ENCODE assay signal across 7 mouse cellular contexts in genomic region chr6:72379377-72380130, GRCm38 (mm10). TPM values are rescaled to one million over a fixed set of nuclear protein-coding genes. Genes with fewer than 3 reads are reported as not detected.
DNase-seq lines count a peak whose midpoint lies in the region; ATAC-seq and TF ChIP-seq lines count a peak whose summit lies in the region.

No protein-coding gene starts in this region.

- H3K4me3 ChIP-seq in ES-Bruce4 (ENCODE audit: low read depth, low read length): peak overlapping the region; percentile 58
- peak overlapping the region; percentile 43 for H3K4me3 ChIP-seq in forebrain, embryonic 16.5 days (replicated peaks; ENCODE audit: low read length)
- H3K4me3 ChIP-seq in neural tube, embryonic 13.5 days: peak overlapping the region; percentile 43

- WGBS in forebrain, embryonic 16.5 days: 55% methylated on average over 7 of the region's 7 CpGs
- WGBS in neural tube, embryonic 13.5 days: 53% methylated on average over 7 of the region's 7 CpGs

- TF ChIP-seq EP300 in ES-Bruce4 (IDR thresholded peaks at IDR 0.05; ENCODE audit: insufficient read depth, low read depth, low read length): no peak

- no peak overlapping the region for H3K27ac ChIP-seq in ES-Bruce4 (ENCODE audit: insufficient read depth, low read length)
- no peak overlapping the region for H3K27ac ChIP-seq in forebrain, embryonic 16.5 days (ENCODE audit: low read length)
- H3K27ac ChIP-seq in neural tube, embryonic 13.5 days (replicated peaks): peak overlapping the region; percentile 49; the same call in 1 of the 2 replicates

- no peaks in the 10 kb centered on the region for H3K9me3 ChIP-seq in ES-Bruce4 (replicated peaks; ENCODE audit: control insufficient read depth, insufficient read depth, low read length, poor library complexity, severe bottlenecking)
- H3K9me3 ChIP-seq in forebrain, embryonic 16.5 days (ENCODE audit: control insufficient read depth, low read length): no peaks in the 10 kb centered on the region
- no peaks in the 10 kb centered on the region for H3K9me3 ChIP-seq in neural tube, embryonic 13.5 days

- H3K36me3 ChIP-seq in ES-Bruce4 (ENCODE audit: control insufficient read depth, insufficient read depth, low read length, poor library complexity, severe bottlenecking): no peaks in the 10 kb centered on the region
- H3K36me3 ChIP-seq in forebrain, embryonic 16.5 days (ENCODE audit: control insufficient read depth, insufficient read depth): no peaks in the 10 kb centered on the region
- no peaks in the 10 kb centered on the region for H3K36me3 ChIP-seq in neural tube, embryonic 13.5 days

- peak overlapping the region; percentile 59 for H3K4me2 ChIP-seq in forebrain, embryonic 16.5 days (ENCODE audit: low read length)
- peak overlapping the region; percentile 61 for H3K4me2 ChIP-seq in neural tube, embryonic 13.5 days

- H3K27me3 ChIP-seq in ES-Bruce4 (ENCODE audit: control insufficient read depth, insufficient read depth, low read length, poor library complexity, severe bottlenecking): no peaks in the 10 kb centered on the region
- H3K27me3 ChIP-seq in forebrain, embryonic 16.5 days (replicated peaks; ENCODE audit: control insufficient read depth, insufficient read depth, low read length): peaks cover 21% of the 10 kb centered on the region
- H3K27me3 ChIP-seq in neural tube, embryonic 13.5 days: peaks cover 37% of the 10 kb centered on the region

- TF ChIP-seq CTCF in ES-Bruce4 (IDR thresholded peaks at IDR 0.05; ENCODE audit: low read depth, low read length): no peak

- no peaks in the 10 kb centered on the region for H3K4me1 ChIP-seq in ES-Bruce4 (ENCODE audit: control insufficient read depth, insufficient read depth, low read length)
- H3K4me1 ChIP-seq in forebrain, embryonic 16.5 days (replicated peaks; ENCODE audit: control insufficient read depth, insufficient read depth, low read length): no peaks in the 10 kb centered on the region; the same call in 1 of the 2 replicates
- H3K4me1 ChIP-seq in neural tube, embryonic 13.5 days (replicated peaks): peaks cover 9% of the 10 kb centered on the region

- DNase-seq in 3T3-L1 (ENCODE audit: low read depth, low spot score): peak; percentile 78
- DNase-seq in kidney, postnatal 10 days: peak; percentile 55
- DNase-seq in right cerebral cortex, adult 18-20 months: no peak
- no peak for DNase-seq in testis, postnatal 10 days (ENCODE audit: low spot score)

- no peak for TF ChIP-seq POLR2A in ES-Bruce4 (IDR thresholded peaks at IDR 0.05; ENCODE audit: insufficient read depth, low read length)

- ATAC-seq in forebrain, embryonic 16.5 days: no peak
- ATAC-seq in neural tube, embryonic 13.5 days (ENCODE audit: low read depth): no peak

- H3K9ac ChIP-seq in ES-Bruce4 (ENCODE audit: low read depth, poor library complexity, severe bottlenecking): peak overlapping the region; percentile 44
- no peak overlapping the region for H3K9ac ChIP-seq in forebrain, embryonic 16.5 days (replicated peaks; ENCODE audit: low read depth, low read length)
- H3K9ac ChIP-seq in neural tube, embryonic 13.5 days: peak overlapping the region; percentile 66; the same call in 1 of the 2 replicates

RNA-seq across cellular contexts. Expression of gene Vamp5, which starts 0.7 kb away (rescaled TPM):
- 1.9 and 2.2 TPM in 2 replicates for polyA plus RNA-seq in ES-Bruce4 (2011; ENCODE audit: insufficient read depth, insufficient read length, low read depth, missing spikeins)
- 10.5 and 12.6 TPM in 2 replicates for polyA plus RNA-seq in forebrain, embryonic 16.5 days (2015; fragmentation: Nextera tagmentation; extraction: Ambion mirVana)
- polyA plus RNA-seq in neural tube, embryonic 13.5 days (2015; fragmentation: Nextera tagmentation; extraction: Ambion mirVana): 19.8 and 24.1 TPM in 2 replicates

RNA-seq across cellular contexts. Expression of gene Vamp8, which starts 10.9 kb away (rescaled TPM):
- 25.6 and 28.4 TPM in 2 replicates for polyA plus RNA-seq in ES-Bruce4 (2011; ENCODE audit: insufficient read depth, insufficient read length, low read depth, missing spikeins)
- polyA plus RNA-seq in forebrain, embryonic 16.5 days (2015; fragmentation: Nextera tagmentation; extraction: Ambion mirVana): 14.4 and 14.6 TPM in 2 replicates
- 28.9 and 29.7 TPM in 2 replicates for polyA plus RNA-seq in neural tube, embryonic 13.5 days (2015; fragmentation: Nextera tagmentation; extraction: Ambion mirVana)

RNA-seq across cellular contexts. Expression of gene Rnf181, which starts 12.8 kb away (rescaled TPM):
- 79.6 and 84.0 TPM in 2 replicates for polyA plus RNA-seq in ES-Bruce4 (2011; ENCODE audit: insufficient read depth, insufficient read length, low read depth, missing spikeins)
- 127 and 139 TPM in 2 replicates for polyA plus RNA-seq in forebrain, embryonic 16.5 days (2015; fragmentation: Nextera tagmentation; extraction: Ambion mirVana)
- polyA plus RNA-seq in neural tube, embryonic 13.5 days (2015; fragmentation: Nextera tagmentation; extraction: Ambion mirVana): 140 and 148 TPM in 2 replicates

RNA-seq across cellular contexts. Expression of gene Tmem150a, which starts 24.3 kb away (rescaled TPM):
- polyA plus RNA-seq in ES-Bruce4 (2011; ENCODE audit: insufficient read depth, insufficient read length, low read depth, missing spikeins): 11.0 and 13.0 TPM in 2 replicates
- polyA plus RNA-seq in forebrain, embryonic 16.5 days (2015; fragmentation: Nextera tagmentation; extraction: Ambion mirVana): 17.9 and 21.0 TPM in 2 replicates
- polyA plus RNA-seq in neural tube, embryonic 13.5 days (2015; fragmentation: Nextera tagmentation; extraction: Ambion mirVana): 16.5 and 21.4 TPM in 2 replicates

RNA-seq across cellular contexts. Expression of gene 0610030E20Rik, which starts 32.4 kb away (rescaled TPM):
- polyA plus RNA-seq in ES-Bruce4 (2011; ENCODE audit: insufficient read depth, insufficient read length, low read depth, missing spikeins): 18.1 and 18.4 TPM in 2 replicates
- 19.7 and 20.9 TPM in 2 replicates for polyA plus RNA-seq in forebrain, embryonic 16.5 days (2015; fragmentation: Nextera tagmentation; extraction: Ambion mirVana)
- 16.7 and 19.3 TPM in 2 replicates for polyA plus RNA-seq in neural tube, embryonic 13.5 days (2015; fragmentation: Nextera tagmentation; extraction: Ambion mirVana)

Comparison
In these comparisons a context has a peak if more than half of its experiments do, and no peak if none do; other contexts are left out.
1. DNase-seq: peak in 3T3-L1 (single experiment) and kidney, postnatal 10 days (single experiment); none in right cerebral cortex, adult 18-20 months (single experiment) and testis, postnatal 10 days (single experiment).
2. Peak in every context shown above with its lines, with median percentiles within 50 percentile points of each other: H3K4me3 ChIP-seq.